Mouse (Mus musculus) embryo, embryonic 10.5 days (tissue): ENCODE measurements at regions not wholly inside any gene's neighbourhood (a gene's known extent, or its start where the extent isn't known, plus 50 kb on each side); places are given as distances from the start of the nearest gene placed in this dataset.
"Not testable (repeated sequence)": the region's sequence is repeated elsewhere in the genome, so short reads cannot be mapped to it uniquely, and the experiment has no call there.

Source experiments
- DNase-seq: peaks from one replicate; pipeline ENCODE4 v3.0.0-alpha.2; 2015; ENCODE audit warnings: low spot score

- DNase-seq, result no peak
Observed at GRCm38 (mm10) chr13:18651658-18652057, 65.4 kb upstream of the Vps41 start.

DNA sequence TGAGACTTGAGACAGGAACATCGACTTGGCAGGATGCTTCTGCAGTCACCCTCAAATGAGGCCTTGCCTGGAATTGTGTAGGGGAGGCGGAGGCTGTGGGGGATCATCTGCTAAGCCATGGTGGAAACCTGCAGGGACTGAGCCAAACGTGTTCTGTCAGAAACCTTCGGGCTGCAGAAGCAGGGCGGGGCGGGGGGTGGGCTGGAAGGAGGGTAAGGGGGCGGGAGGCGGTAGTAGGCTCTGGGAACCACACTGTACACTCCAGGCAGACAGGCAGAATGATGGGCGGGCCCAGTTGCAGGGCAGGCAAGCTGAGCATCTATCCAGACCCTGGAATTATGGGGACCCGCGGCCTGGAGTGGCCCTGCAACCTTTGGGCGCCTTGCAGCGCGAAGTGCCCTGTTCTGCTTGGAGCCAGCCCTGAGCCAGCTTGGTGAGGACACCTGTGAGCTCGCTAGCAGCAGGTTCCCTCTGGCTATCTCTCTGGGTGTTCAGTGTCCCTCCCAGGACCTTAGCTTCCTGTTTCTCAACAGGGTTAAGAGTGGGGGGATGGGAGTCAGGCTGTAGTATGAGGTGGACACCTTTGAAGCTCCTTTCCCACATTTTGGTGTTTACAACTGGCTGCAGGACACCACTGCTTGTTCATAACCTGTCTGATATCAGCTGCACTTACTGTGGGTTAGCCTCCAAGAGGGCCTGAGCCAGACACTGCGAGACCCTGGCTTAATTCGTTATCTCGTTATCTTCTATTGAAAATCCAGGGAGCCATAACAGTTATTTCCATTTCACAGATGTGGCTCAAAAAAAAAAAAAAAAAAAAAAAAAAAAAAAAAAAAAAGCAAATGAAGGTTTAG, 102.1 kb upstream of the Vps41 start:
- peak; percentile 28 for DNase-seq

- peak; percentile 9 for DNase-seq
Observed at GRCm38 (mm10) chr13:18580718-18581550, 136.2 kb upstream of the Vps41 start.

- no peak for DNase-seq
Observed at GRCm38 (mm10) chr13:18576016-18576415, 141.1 kb upstream of the Vps41 start.

DNA sequence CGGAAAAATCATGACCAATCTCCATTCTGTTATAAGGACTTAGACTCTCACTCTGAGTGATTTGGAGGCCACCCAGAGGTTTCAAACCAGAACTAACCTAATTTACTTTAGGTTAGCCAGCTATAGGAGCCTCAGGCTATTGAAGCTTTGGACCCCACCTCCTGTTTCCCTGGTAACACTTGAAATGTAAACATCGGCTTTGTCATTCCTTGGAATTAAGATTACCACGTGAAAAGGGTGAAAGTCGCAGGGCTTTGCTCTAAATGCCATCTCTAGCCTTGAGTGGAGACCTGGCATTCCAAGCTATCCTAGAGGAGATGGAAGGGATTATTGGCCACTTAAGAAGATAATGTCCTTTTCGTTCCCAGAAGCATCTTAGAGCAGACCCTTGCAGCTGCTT, 141.5 kb upstream of the Vps41 start:
- DNase-seq, result peak; percentile 79

GRCm38 (mm10) chr13:18542032-18542431, 144.5 kb upstream of the Pou6f2 start:
- not testable (repeated sequence) for DNase-seq

GRCm38 (mm10) chr13:18530509-18530908, 133.0 kb upstream of the Pou6f2 start:
- DNase-seq, result peak; percentile 65

GRCm38 (mm10) chr13:18498159-18498558, 100.7 kb upstream of the Pou6f2 start:
- no peak for DNase-seq

- DNase-seq, result peak; percentile 53
Observed at GRCm38 (mm10) chr13:18497582-18498157, 100.2 kb upstream of the Pou6f2 start.

GRCm38 (mm10) chr13:18495021-18495811, 97.7 kb upstream of the Pou6f2 start:
- no peak for DNase-seq

DNA sequence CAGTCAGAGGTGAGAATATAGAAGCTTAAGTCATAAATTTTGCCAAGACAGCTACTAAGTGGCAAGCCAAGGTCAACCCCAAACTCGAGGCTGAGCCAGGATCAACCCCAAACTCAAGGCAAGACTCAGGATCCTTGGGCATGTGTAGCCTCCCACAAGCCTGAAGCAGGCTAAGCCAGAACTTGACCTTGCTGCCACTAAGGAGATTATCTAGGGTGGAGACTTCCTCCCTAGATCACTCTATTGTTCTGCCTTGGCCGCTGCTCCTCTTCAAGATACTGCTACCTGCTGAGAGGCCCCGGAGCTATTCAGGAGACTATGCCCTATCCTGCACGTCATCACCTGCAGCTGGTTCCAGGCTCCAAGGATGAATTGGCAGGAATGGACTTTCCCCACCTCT, 88.3 kb upstream of the Pou6f2 start:
- DNase-seq, result not testable (repeated sequence)

- no peak for DNase-seq
Observed at GRCm38 (mm10) chr13:18485080-18485479, 87.6 kb upstream of the Pou6f2 start.

- DNase-seq, result no peak
Observed at GRCm38 (mm10) chr13:18476311-18476710, 78.8 kb upstream of the Pou6f2 start.

GRCm38 (mm10) chr13:18471534-18471933, 74.0 kb upstream of the Pou6f2 start:
- no peak for DNase-seq

- no peak for DNase-seq
Observed at GRCm38 (mm10) chr13:18465921-18466320, 68.4 kb upstream of the Pou6f2 start.

- DNase-seq, result no peak
Observed at GRCm38 (mm10) chr13:18462221-18462620, 64.7 kb upstream of the Pou6f2 start.

DNA sequence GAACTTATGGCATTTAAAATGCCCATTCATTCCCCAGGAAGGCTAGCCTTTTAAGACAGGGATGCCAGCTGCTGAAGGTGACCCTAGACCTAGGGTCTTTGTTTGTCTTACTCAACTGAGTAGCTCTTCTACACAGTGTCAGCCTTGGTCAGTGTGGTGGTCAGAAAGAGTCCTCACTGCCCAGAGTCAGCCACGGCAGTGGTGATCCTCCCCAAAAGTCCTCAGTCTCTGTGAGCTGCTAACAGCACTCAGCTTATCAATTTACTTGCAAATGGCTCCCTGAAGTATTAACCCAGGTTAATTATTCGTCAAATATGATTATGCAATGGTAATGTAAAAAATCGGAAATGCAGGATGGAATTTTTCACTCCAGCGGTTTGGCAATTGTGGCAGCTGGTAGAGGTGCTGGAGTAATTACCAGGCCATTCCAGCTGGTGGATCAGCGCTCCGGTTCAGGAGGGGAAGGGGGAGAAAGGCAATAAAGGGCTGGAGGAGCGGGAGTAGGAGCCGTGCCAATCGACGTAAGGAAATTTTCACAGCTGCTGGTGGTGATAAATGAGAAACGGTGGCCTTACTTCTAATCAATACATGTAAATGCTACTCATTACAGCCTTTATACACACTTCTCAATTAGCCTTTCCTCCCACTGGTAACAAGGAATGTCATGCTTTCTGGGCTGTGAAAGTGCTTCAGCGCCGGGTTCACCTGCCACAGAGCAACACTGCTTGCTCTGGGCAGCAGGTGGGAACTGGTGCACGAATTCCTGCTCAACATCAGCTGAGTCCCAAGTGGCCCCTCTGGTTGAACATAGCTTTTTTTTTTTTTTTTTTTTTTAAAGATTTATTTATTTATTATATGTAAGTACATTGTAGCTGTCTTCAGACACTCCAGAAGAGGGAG, 60.1 kb upstream of the Pou6f2 start:
- peak; percentile 29 for DNase-seq
